Mouse (Mus musculus): ENCODE measurements around the gene Spsb1.
A peak's percentile ranks its signal among the peaks of the same experiment; 100 is the strongest.

Spsb1 gene

DNA sequence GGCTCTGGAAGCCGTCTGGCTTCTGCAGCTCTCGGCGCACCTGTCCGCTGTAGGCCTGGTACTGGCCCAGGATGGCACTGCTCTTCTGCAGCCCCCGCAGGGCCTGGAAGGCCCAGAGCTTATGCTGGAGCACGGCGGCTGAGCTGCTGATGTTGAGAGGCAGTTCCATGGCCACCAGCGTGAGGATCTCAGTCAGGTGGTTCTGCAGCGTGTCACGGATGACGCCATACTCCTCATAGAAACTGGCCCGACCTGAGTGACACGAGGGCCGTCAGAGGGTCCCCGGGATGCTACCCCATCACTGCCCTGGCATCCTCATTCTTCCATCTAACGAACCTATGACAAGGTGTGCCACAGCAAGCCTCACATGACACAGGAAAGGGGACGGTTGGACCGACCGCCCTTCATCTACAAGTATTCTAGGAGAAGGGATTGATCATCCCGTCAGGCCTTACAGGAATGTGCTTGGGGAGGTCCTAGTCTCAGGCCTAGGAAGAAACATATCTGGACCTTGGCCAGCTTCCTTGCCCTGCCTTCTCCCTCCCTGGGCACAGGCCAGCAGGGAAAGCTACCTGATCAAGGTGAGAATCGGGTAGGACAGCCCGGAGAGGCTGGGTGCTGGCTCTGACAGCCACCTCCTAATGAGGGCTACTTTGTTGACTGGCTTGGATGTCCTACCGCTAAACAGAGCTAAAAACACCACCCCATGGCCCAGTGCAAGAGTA is 29.2 kb upstream of the Spsb1 start:
- DNase-seq (ENCODE audit: extremely low read depth, low read depth): no peak

GRCm38 (mm10) chr4:149982154-149982553 is 27.3 kb upstream of the Spsb1 start:
- DNase-seq (ENCODE audit: extremely low read depth, low read depth): no peak

- peak; percentile 54 for DNase-seq (ENCODE audit: extremely low read depth, low read depth)
Observed at GRCm38 (mm10) chr4:149979819-149980308, 25.0 kb upstream of the Spsb1 start.

GRCm38 (mm10) chr4:149978820-149979219 is 24.0 kb upstream of the Spsb1 start:
- no peak for DNase-seq (ENCODE audit: extremely low read depth, low read depth)

DNA sequence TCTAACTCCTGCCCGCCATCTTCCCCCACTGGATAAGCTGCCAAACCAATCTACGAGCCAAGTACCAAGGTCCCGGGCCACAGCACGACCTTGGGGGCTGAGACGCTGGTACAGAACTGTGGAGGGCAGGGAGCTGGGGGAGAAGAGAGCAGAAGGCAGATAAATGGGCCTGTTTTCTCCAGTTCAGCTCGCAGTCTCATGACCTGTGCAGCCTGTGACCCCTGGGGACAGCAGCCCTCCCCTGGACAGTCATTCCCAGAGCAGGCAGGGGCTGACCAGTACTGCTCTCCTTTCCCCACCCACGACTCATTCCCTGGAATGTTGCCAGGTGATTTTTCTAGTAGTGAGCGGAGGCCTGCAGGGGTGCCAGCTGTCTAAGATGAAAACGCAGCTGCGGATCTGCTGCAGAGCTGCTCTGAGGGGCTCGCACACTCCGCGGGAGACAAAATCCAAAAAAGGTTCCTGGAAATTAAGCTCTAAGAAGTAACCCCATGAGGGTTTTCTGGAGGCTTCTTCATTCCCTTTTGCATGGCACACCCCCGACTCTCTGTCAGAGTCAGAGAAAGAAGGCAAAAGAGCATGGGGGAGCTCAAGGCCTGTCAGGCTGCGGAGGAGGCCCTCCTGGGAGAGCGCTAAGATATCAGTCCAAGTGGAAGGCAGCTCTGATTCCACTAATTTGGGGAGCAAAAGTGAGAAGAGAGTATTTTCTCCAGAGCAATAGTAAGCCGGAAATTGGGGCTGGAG is 23.1 kb upstream of the Spsb1 start:
- no peak for DNase-seq (ENCODE audit: extremely low read depth, low read depth)

- DNase-seq (ENCODE audit: extremely low read depth, low read depth): no peak
Observed at GRCm38 (mm10) chr4:149977181-149977580, 22.3 kb upstream of the Spsb1 start.

DNA sequence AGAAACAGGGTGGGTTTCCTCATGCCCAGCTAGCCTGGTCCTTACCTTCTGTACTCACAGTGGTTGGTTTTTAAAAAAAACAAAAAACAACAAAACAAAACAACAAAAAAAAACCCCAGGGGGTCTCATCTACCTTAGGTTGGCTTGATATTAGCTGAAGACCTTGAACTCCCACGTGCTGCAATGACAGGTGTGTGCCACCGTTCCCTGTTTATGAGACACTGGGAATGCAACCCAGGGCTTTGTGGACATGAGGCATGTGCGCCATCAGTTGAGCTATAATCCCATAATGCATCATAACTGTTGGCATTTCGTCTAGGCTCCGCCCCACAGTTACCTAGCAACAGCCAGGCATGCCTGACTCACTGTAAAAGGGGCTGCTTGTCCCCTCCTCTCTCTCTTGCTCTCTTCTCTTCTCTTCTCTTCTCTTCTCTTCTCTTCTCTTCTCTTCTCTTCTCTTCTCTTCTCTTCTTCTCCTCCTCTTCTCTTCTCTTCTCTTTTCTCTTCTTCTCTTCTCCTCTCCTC is 20.9 kb upstream of the Spsb1 start:
- DNase-seq (ENCODE audit: extremely low read depth, low read depth): no peak

GRCm38 (mm10) chr4:149975291-149975690 is 20.4 kb upstream of the Spsb1 start:
- DNase-seq (ENCODE audit: extremely low read depth, low read depth): no peak

DNA sequence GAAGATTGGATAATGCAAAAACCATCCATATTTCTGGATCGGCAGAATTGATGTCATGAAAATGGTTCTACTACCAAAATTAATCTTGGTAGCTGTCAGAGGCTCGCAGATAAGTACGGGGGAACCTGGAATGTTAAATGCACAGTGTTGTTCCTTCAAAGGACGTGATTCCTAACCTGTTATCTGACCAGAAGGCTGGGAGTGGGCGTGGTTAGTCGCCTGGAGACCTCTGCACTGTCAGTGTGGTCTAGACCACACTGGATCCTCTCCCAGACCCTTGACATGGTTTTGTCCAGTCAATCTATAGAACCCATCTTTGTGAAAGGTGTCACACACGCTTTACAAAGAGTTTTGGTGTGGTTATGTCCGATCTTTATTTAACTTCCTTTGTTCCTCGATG is 16.6 kb upstream of the Spsb1 start:
- no peak for DNase-seq (ENCODE audit: extremely low read depth, low read depth)

DNA sequence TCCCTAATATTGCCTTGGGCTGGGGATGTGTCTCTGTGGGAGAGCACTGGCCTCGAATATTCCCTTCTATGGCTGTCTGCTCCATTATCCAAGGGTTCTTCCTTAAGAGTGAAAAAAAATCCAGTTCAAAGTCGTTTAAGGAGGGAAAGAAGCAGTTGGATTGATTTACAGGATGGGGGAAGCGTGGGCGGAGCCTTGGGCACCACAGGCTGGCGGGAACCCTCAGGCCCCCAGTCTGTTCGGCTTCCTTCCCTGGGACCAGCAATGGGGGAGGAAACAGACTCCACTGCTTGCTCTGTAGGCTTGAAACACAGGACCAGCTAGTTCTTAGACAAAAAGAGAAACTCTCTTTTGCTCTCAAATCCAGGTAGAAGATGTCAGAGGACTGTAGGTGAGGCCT is 13.7 kb upstream of the Spsb1 start:
- no peak for DNase-seq (ENCODE audit: extremely low read depth, low read depth)

DNA sequence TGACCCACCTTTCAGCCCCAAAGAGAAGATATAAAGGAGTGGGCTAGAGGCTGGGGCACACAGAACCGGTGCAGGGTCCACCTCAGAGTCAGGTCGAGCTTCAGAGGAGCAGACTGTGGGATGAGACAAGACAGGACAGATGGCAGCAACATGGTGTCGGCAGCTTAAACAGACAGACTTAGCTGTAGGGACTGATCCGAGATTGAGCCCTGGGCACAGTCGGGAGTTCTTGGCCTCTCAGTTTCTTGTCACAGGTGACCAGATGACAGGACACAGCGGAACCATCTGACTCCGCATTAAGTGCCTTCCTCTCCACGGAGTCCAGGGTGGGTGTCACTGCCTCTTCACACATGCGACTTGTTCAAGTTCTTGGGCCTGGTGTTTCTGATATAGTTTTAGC is 12.1 kb upstream of the Spsb1 start:
- DNase-seq (ENCODE audit: extremely low read depth, low read depth): no peak

DNA sequence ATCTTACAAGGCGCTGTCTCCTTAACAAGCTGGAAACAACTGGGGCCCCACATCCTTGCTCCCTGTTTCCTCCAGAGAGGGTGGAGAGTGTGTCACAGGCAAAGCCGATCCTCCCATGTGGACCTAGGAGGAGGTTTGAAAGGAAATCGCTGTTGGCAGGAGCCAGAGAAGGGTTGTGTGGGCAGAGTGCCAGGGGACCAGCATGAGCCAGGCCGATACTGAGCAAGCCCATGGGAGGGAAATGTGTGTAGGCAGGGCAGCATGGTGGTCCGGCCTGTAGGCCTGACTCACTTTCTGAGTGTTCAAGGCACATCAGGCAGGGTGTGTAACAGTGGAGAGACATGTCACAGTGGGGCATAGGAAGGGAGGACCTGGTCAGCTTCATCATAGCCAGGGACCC is 11.4 kb upstream of the Spsb1 start:
- DNase-seq (ENCODE audit: extremely low read depth, low read depth): no peak

- no peak for DNase-seq (ENCODE audit: extremely low read depth, low read depth)
Observed at GRCm38 (mm10) chr4:149965672-149966071, 10.8 kb upstream of the Spsb1 start.

- DNase-seq (ENCODE audit: extremely low read depth, low read depth): no peak
Observed at GRCm38 (mm10) chr4:149965242-149965641, 10.4 kb upstream of the Spsb1 start.

DNA sequence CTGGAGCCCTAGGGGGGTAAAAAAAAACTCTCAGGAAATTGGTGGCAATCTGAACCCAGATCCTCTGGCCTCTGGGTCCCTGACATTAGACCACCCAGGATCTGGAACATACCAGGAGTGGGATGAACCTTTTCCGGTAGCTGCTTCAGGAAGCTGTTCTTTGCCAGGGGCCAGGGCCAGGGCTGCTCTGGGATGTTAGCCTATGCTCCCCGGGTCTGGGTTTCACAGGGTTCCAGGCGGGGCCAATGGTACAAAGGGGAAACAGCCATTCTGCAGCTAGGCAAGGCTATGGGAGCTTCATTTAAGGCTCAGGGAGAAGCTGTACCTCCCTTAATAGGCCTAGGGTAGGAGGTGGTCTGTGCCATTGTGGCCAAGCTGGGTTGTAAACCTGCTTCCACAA is 9.9 kb upstream of the Spsb1 start:
- no peak for DNase-seq (ENCODE audit: extremely low read depth, low read depth)

GRCm38 (mm10) chr4:149964285-149964684 is 9.4 kb upstream of the Spsb1 start:
- DNase-seq (ENCODE audit: extremely low read depth, low read depth): no peak

DNA sequence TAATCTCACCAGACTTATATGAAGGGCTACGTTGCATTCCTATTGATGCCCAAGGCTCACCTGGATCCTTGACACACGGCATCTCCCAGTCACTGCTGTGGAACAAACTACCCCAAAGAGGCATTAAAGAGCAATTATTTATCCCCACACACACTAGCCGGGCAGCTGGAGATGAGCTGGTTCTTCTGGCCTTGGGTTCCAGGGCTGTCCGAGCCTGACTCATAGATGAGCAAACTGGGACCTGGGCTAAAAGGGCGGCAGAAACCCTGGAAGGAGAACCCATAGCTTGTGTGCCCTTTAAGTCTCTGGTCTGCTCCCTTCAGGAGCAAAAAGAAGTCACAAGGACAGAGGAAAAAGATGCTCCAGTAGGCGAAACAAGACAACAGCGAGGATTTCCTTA is 5.5 kb upstream of the Spsb1 start:
- DNase-seq (ENCODE audit: extremely low read depth, low read depth): no peak

DNA sequence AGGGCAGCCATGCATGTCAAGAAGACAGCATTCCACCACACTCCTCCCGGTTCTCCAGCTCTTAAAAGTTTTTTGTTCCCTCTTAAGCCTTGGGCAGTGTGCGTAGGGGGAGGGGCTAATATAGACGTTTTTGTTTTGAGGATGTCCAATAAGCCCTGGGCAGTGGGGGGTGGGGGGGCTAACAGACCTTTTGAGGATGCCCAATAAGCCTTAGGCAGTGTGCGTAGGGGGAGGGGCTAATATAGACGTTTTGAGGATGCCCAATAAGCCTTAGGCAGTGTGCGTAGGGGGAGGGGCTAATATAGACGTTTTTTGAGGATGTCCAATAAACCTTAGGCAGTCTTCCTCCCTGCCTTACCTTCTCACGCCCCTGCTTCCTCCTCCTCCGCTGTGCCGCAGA is 5.0 kb upstream of the Spsb1 start:
- peak; percentile 79 for DNase-seq (ENCODE audit: extremely low read depth, low read depth)

DNA sequence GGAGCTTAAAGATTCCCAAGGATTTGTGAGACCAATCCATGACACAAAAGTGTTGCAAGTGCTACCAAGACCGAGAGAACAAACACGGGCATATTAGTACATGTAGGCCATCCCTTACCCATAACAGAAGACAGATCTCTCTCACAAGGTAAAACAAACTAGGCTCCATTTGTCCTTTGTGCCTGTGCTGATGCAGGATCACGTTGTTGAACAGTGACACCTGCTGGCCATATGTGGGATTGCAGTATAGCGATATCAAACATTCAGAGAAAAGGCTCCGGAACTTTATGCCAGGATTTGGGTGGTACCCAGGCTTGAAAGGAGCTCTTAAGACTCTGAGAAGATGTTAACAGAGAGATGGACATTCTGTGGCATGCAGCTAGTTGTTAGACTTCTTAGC is 3.7 kb upstream of the Spsb1 start:
- peak; percentile 62 for DNase-seq (ENCODE audit: extremely low read depth, low read depth)

DNA sequence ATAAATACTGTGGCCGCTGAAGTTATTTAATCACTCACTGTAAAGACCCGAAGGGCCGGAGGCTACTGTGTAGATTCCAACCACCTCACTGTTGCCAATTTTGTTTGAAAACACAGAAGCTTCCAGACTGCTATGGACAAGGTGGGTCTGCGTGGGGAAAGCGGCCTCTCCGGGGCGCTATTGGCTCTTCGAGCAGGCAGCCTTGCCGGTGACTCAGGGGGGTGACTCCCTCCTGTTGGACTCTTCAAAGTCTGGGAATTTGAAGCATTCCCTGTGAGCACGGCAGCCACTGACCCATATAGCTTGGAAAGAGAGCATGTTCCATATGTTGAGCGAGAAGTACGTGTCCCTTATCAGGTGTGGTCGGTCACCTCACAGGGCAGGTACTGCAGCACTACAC is 1.2 kb upstream of the Spsb1 start:
- DNase-seq (ENCODE audit: extremely low read depth, low read depth): no peak

DNA sequence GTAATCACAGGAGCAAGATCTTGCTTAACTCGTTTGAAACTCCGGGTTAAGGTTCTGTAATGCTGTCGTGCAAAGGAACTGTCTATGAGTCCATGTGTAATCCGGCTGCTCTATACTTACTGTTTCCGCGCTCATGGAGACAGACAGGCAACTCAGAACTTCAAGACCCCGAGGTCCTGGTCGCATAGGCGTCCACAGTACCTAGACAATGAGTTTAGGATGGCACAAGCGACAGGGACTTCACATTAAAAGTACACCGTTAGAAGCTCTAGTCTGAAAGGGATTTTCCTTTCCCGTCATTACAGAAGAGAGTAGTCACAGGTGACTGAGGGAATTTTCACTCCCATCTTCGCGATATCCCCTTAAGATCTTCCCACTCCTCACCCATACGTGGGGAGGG is 788 bp upstream of the Spsb1 start:
- DNase-seq (ENCODE audit: extremely low read depth, low read depth): no peak

DNA sequence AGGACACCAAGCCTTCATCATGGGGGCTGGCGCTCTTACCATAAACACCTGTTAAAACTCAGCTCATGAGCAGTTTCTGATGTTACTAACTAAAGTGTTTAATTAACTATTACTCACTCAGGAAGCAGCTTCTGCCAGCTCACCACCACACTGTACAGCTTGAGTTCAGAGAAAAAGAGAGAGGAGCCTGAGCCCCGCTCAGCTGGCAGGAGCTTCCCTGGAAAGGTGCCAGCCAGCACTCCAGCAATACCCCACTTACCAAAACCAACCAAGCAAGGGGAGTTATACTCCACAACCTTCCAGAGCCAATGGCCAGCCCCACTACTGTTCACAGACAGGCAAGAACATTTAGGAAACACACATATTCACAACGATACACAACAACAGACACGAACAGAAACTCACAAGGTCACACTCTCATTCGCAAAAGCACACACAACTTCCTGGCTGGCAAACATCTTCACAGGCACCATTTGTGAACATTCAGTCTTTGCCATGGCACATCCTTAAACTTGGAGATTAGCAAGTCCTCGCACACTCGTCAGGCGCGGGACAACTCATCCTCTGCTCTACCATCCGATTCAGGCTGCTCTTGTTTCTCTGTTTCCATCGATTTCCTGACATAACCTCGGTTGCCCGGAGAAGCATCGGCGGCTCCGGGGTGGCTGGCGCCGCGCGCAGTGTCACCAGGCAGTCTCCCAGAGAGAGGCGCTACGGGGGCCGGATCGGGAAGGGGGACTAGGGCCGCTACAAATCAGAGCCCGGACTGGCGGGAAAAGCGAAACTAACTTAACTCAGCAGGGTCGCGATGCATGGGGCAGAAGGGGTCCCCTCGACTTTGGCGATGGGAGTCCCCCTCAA is 992 bp downstream of the Spsb1 start:
- no peak for DNase-seq (ENCODE audit: extremely low read depth, low read depth)
